Mouse (Mus musculus): ENCODE data around the gene Bicdl1. TPM values are rescaled to one million over a fixed set of nuclear protein-coding genes. Genes with fewer than 3 reads are reported as not detected.
"Not testable (repeated sequence)": the region's sequence is repeated elsewhere in the genome, so short reads cannot be mapped to it uniquely, and the experiment has no call there.

Bicdl1 gene
- 10 to 100 TPM; 99.5 to 99.8 TPM for total RNA-seq (2021)
- long read RNA-seq, experiment 1, transcript Bicdl1-210 (1 exons, 1,620 nt): major isoform, 5 of 16 reads
- long read RNA-seq, experiment 1, partial matches to known transcripts: 3 of 16 reads
- long read RNA-seq, experiment 1, other reads (novel, unspliced or antisense): 6 of 16 reads
- long read RNA-seq, experiment 2, transcript Bicdl1-210 (1 exons, 1,620 nt): major isoform, 9 of 25 reads
- long read RNA-seq, experiment 2, partial matches to known transcripts: 0 of 25 reads
- long read RNA-seq, experiment 2, other reads (novel, unspliced or antisense): 10 of 25 reads

- DNase-seq (ENCODE audit: low spot score in 2 of 2): peak; percentile 50 to 67
These were observed at the start of gene Bicdl1 for GRCm38 (mm10) chr5:115731001-115731731. Bicdl1 (minus strand) TSS chr5:115731621.

GRCm38 (mm10) chr5:115776911-115777310 lies 45.5 kb upstream of the Bicdl1 start:
- DNase-seq (ENCODE audit: low spot score in 2 of 2): no peak

- DNase-seq (ENCODE audit: low spot score in 2 of 2): no peak
These were observed 43.9 kb upstream of the Bicdl1 start for GRCm38 (mm10) chr5:115775350-115775749.

- DNase-seq (ENCODE audit: low spot score in 2 of 2): no peak
These were observed 38.6 kb upstream of the Bicdl1 start for GRCm38 (mm10) chr5:115770048-115770447.

GRCm38 (mm10) chr5:115769116-115769515 lies 37.7 kb upstream of the Bicdl1 start:
- DNase-seq (ENCODE audit: low spot score in 2 of 2): no peak

- DNase-seq (ENCODE audit: low spot score in 2 of 2): no peak
These were observed 35.4 kb upstream of the Bicdl1 start for GRCm38 (mm10) chr5:115766821-115767220.

GRCm38 (mm10) chr5:115763981-115764380 lies 32.6 kb upstream of the Bicdl1 start:
- no peak for DNase-seq (ENCODE audit: low spot score in 2 of 2)

GRCm38 (mm10) chr5:115760903-115761302 lies 29.5 kb upstream of the Bicdl1 start:
- no peak for DNase-seq (ENCODE audit: low spot score in 2 of 2)

- no peak for DNase-seq (ENCODE audit: low spot score in 2 of 2)
These were observed 27.2 kb upstream of the Bicdl1 start for GRCm38 (mm10) chr5:115758431-115759180.

GRCm38 (mm10) chr5:115757516-115757915 lies 26.1 kb upstream of the Bicdl1 start:
- no peak for DNase-seq (ENCODE audit: low spot score in 2 of 2)

- no peak for DNase-seq (ENCODE audit: low spot score in 2 of 2)
These were observed 24.1 kb upstream of the Bicdl1 start for GRCm38 (mm10) chr5:115755501-115755900.

- no peak for DNase-seq (ENCODE audit: low spot score in 2 of 2)
These were observed 23.4 kb upstream of the Bicdl1 start for GRCm38 (mm10) chr5:115754831-115755230.

GRCm38 (mm10) chr5:115752883-115753282 lies 21.5 kb upstream of the Bicdl1 start:
- DNase-seq (ENCODE audit: low spot score in 2 of 2): no peak

GRCm38 (mm10) chr5:115751916-115752315 lies 20.5 kb upstream of the Bicdl1 start:
- DNase-seq (ENCODE audit: low spot score in 2 of 2): not testable (repeated sequence)

GRCm38 (mm10) chr5:115748316-115748715 lies 16.9 kb upstream of the Bicdl1 start:
- DNase-seq (ENCODE audit: low spot score in 2 of 2): no peak

- DNase-seq (ENCODE audit: low spot score in 2 of 2): no peak
These were observed 13.9 kb upstream of the Bicdl1 start for GRCm38 (mm10) chr5:115745319-115745718.

GRCm38 (mm10) chr5:115738032-115738431 lies 6.6 kb upstream of the Bicdl1 start:
- no peak for DNase-seq (ENCODE audit: low spot score in 2 of 2)

- DNase-seq (ENCODE audit: low spot score in 2 of 2): no peak
These were observed 3.1 kb upstream of the Bicdl1 start for GRCm38 (mm10) chr5:115734570-115734969.

- DNase-seq (ENCODE audit: low spot score in 2 of 2): peak in 1 of 2 experiments; percentile 79
These were observed 1.4 kb upstream of the Bicdl1 start for GRCm38 (mm10) chr5:115732849-115733216.

GRCm38 (mm10) chr5:115732176-115732848 lies 891 bp upstream of the Bicdl1 start:
- peak; percentile 88 to 93 for DNase-seq (ENCODE audit: low spot score in 2 of 2)

- peak in 1 of 2 experiments; percentile 31 for DNase-seq (ENCODE audit: low spot score in 2 of 2)
These were observed 333 bp upstream of the Bicdl1 start for GRCm38 (mm10) chr5:115731732-115732175.
